Mouse (Mus musculus): ENCODE data around the gene Cadps2. TPM values are rescaled to one million over a fixed set of nuclear protein-coding genes. Genes with fewer than 3 reads are reported as not detected.

Cadps2 gene
- polyA plus RNA-seq, 1 experiment = 0.90 TPM

DNA sequence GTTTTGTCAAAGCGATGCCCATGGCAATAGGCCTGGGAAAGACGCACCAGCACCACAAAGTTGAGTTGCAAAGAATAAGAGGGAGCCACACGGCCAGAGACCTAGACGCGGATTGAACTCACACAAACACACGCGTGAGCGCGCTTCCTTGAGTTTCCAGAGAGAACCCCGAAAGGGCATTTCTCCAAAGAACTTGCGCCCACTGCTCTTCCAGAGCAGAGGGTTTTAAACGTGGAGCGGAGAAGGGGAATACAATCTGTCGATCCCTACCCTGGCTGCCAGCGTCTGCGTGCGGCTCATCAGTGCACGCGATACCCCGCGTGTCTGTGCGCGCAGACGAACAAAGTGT, 590.2 kb downstream of the Cadps2 start:
- TF ChIP-seq CTCF (IDR thresholded peaks at IDR 0.05; ENCODE audit: low read depth, low read length) = no peak
- no peak for TF ChIP-seq EP300 (IDR thresholded peaks at IDR 0.05; ENCODE audit: insufficient read depth, low read depth, low read length)
- TF ChIP-seq POLR2A (IDR thresholded peaks at IDR 0.05; ENCODE audit: insufficient read depth, low read length) = no peak
- Histone ChIP-seq H3K4me1 (ENCODE audit: control insufficient read depth, insufficient read depth, low read length) (no peaks in the 10 kb centered on the region), H3K27me3 (ENCODE audit: control insufficient read depth, insufficient read depth, low read length, poor library complexity, severe bottlenecking) (peaks cover 28% of the 10 kb centered on the region), H3K9me3 (replicated peaks; ENCODE audit: control insufficient read depth, insufficient read depth, low read length, poor library complexity, severe bottlenecking) (no peaks in the 10 kb centered on the region), H3K27ac (ENCODE audit: insufficient read depth, low read length) (no peak overlapping the region), H3K9ac (ENCODE audit: low read depth, poor library complexity, severe bottlenecking) (0 out of 2 replicates have a peak overlapping the region, but pooled peaks have one; percentile 31), H3K4me3 (ENCODE audit: low read depth, low read length) (peak overlapping the region; percentile 50), H3K36me3 (ENCODE audit: control insufficient read depth, insufficient read depth, low read length, poor library complexity, severe bottlenecking) (no peaks in the 10 kb centered on the region)

GRCm38 (mm10) chr6:23248313-23249052, 590.7 kb downstream of the Cadps2 start, which contains the start of gene Fezf1:
Fezf1 (minus strand) TSS chr6:23248362.
- Histone ChIP-seq H3K9me3 (replicated peaks; ENCODE audit: control insufficient read depth, insufficient read depth, low read length, poor library complexity, severe bottlenecking) (no peaks in the 10 kb centered on the region), H3K27me3 (ENCODE audit: control insufficient read depth, insufficient read depth, low read length, poor library complexity, severe bottlenecking) (peaks cover 27% of the 10 kb centered on the region), H3K4me1 (ENCODE audit: control insufficient read depth, insufficient read depth, low read length) (no peaks in the 10 kb centered on the region), H3K9ac (ENCODE audit: low read depth, poor library complexity, severe bottlenecking) (0 out of 2 replicates have a peak within 1 kb of the TSS, but pooled peaks have one; percentile 31), H3K4me3 (ENCODE audit: low read depth, low read length) (peak within 1 kb of the TSS; percentile 50), H3K27ac (ENCODE audit: insufficient read depth, low read length) (no peak within 1 kb of the TSS), H3K36me3 (ENCODE audit: control insufficient read depth, insufficient read depth, low read length, poor library complexity, severe bottlenecking) (no peaks in the 10 kb centered on the region)
- no peak for TF ChIP-seq CTCF (IDR thresholded peaks at IDR 0.05; ENCODE audit: low read depth, low read length)
- no peak for TF ChIP-seq EP300 (IDR thresholded peaks at IDR 0.05; ENCODE audit: insufficient read depth, low read depth, low read length)
- no peak for TF ChIP-seq POLR2A (IDR thresholded peaks at IDR 0.05; ENCODE audit: insufficient read depth, low read length)

DNA sequence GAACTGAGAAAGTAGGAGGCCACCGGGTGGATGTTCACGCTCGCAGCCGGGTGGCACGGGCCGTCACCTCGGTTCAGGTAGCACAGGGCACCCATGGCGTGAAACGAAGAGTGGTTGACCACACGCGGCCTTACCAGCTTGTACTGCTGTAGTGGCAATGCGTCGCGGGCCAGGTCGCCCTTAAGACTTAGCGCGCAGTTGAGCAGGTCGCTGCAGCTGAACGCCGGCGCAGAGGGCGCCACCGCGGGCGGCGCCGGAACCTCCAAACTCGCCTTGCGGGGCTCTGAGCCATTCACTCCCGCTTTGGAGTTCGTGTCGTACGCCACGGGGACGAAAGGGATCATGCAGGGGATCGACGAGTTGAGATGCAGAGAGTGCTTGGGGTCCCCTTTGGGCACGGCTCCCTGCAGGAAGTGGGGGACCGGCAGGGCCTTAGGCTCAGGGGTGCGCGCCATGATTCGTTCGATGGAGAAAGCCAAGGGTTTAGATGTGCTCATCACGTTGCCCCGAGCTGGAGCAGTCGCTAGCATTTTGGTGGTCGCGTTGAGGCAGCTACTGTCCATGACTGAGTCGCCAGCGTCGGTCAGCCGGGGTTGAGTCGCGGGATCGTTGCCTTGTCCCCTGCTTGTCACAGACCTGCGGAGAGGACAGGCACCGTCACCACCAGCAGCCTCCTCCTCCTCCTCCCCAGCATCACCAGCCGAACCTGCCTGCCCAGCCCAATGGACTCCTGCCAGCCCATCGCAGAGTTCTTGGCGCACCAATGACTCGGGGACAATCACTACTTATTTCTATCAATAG, 591.5 kb downstream of the Cadps2 start:
- no peak overlapping the region for H3K27ac ChIP-seq (ENCODE audit: insufficient read depth, low read length)
- no peak overlapping the region for H3K9ac ChIP-seq (ENCODE audit: low read depth, poor library complexity, severe bottlenecking)
- peaks cover 24% of the 10 kb centered on the region for H3K27me3 ChIP-seq (ENCODE audit: control insufficient read depth, insufficient read depth, low read length, poor library complexity, severe bottlenecking)
- no peaks in the 10 kb centered on the region for H3K9me3 ChIP-seq (replicated peaks; ENCODE audit: control insufficient read depth, insufficient read depth, low read length, poor library complexity, severe bottlenecking)
- H3K4me3 ChIP-seq (ENCODE audit: low read depth, low read length) = peak overlapping the region; percentile 45
- H3K36me3 ChIP-seq (ENCODE audit: control insufficient read depth, insufficient read depth, low read length, poor library complexity, severe bottlenecking) = no peaks in the 10 kb centered on the region
- no peak for TF ChIP-seq CTCF (IDR thresholded peaks at IDR 0.05; ENCODE audit: low read depth, low read length)
- no peaks in the 10 kb centered on the region for H3K4me1 ChIP-seq (ENCODE audit: control insufficient read depth, insufficient read depth, low read length)

DNA sequence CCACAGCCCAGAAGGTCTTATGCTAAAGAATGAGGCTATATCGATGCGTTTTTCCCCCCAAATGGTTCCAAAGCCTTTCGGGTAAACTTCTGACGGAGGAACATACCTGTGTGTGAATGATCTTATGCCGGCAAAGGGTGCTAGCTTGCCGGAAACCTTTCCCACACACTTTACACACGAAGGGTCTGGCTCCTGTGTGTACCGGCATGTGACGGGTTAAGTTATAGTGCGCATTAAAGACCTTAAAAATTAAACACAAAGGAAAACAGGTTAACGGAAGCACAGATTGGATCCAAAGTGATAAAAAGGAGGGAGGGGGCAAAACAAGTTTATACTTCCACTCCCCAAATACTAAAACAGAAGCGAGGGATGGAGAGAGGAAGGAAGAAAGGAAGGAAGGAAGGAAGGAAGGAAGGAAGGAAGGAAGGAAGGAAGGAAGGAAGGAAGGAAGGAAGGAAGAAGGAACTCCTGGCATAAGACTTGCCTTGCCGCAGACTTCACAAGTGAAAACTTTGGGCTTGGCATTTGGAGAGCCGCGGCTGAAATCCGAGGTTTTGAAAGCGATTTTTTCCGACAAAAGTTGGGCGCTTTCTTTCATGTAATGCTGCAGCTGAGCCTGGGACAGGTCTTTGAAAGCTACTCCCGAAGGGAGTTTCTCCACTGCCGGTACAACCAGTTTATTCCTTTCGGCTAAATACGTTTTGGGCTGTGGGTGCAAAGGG, 592.3 kb downstream of the Cadps2 start:
- Histone ChIP-seq H3K9me3 (replicated peaks; ENCODE audit: control insufficient read depth, insufficient read depth, low read length, poor library complexity, severe bottlenecking) (no peaks in the 10 kb centered on the region), H3K9ac (ENCODE audit: low read depth, poor library complexity, severe bottlenecking) (no peak overlapping the region), H3K36me3 (ENCODE audit: control insufficient read depth, insufficient read depth, low read length, poor library complexity, severe bottlenecking) (no peaks in the 10 kb centered on the region), H3K27ac (ENCODE audit: insufficient read depth, low read length) (no peak overlapping the region), H3K4me3 (ENCODE audit: low read depth, low read length) (peak overlapping the region; percentile 45), H3K27me3 (ENCODE audit: control insufficient read depth, insufficient read depth, low read length, poor library complexity, severe bottlenecking) (peaks cover 20% of the 10 kb centered on the region), H3K4me1 (ENCODE audit: control insufficient read depth, insufficient read depth, low read length) (no peaks in the 10 kb centered on the region)
- TF ChIP-seq EP300 (IDR thresholded peaks at IDR 0.05; ENCODE audit: insufficient read depth, low read depth, low read length) (no peak), POLR2A (IDR thresholded peaks at IDR 0.05; ENCODE audit: insufficient read depth, low read length) (no peak), CTCF (IDR thresholded peaks at IDR 0.05; ENCODE audit: low read depth, low read length) (no peak)

DNA sequence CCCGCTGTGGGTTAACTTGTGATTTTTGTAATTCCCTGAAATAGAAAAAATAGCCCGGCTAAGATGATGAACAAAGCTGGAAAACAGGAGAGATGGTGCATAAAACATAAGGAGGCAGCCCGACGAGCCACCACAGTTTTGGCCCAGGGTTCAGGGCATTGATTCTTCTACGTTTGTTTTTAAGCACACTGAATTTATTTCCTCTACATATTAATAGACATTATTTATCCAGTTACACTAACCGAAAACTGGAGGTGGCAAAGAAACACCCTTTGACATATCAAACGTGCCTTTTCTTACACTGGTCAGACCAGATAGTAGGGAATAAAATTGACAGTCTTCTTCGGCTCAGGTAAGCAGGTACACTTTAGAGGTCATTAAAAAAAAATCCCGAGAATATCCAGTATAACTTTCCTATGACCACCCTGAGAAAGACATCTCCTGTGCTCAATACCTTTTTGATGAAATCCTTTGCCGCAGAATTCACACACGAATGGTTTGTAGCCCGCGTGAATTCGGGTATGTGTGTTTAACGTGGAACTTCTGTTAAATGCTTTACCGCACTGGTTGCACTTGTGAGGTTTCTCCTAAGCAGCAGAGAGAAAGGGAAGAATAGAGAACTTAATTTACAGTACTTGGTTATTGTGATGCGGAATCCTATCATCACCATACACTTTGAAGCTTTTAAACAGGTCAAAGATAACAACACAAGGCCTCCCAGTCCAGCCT, 593.0 kb downstream of the Cadps2 start:
- no peak overlapping the region for H3K9ac ChIP-seq (ENCODE audit: low read depth, poor library complexity, severe bottlenecking)

More for the DNA sequence above, 593.0 kb downstream of the Cadps2 start:
- no peak for TF ChIP-seq POLR2A (IDR thresholded peaks at IDR 0.05; ENCODE audit: insufficient read depth, low read length)
- no peak for TF ChIP-seq CTCF (IDR thresholded peaks at IDR 0.05; ENCODE audit: low read depth, low read length)
- TF ChIP-seq EP300 (IDR thresholded peaks at IDR 0.05; ENCODE audit: insufficient read depth, low read depth, low read length) = no peak
- H3K9me3 ChIP-seq (replicated peaks; ENCODE audit: control insufficient read depth, insufficient read depth, low read length, poor library complexity, severe bottlenecking) = no peaks in the 10 kb centered on the region
- peaks cover 20% of the 10 kb centered on the region for H3K27me3 ChIP-seq (ENCODE audit: control insufficient read depth, insufficient read depth, low read length, poor library complexity, severe bottlenecking)
- H3K4me1 ChIP-seq (ENCODE audit: control insufficient read depth, insufficient read depth, low read length) = no peaks in the 10 kb centered on the region
- no peaks in the 10 kb centered on the region for H3K36me3 ChIP-seq (ENCODE audit: control insufficient read depth, insufficient read depth, low read length, poor library complexity, severe bottlenecking)
- no peak overlapping the region for H3K4me3 ChIP-seq (ENCODE audit: low read depth, low read length)
- H3K27ac ChIP-seq (ENCODE audit: insufficient read depth, low read length) = no peak overlapping the region
